Mouse (Mus musculus): Measurements from ENCODE around the gene Fam25c. TPM values are rescaled to one million over a fixed set of nuclear protein-coding genes. Genes with fewer than 3 reads are reported as not detected.
"Not testable (repeated sequence)": the region's sequence is repeated elsewhere in the genome, so short reads cannot be mapped to it uniquely, and the experiment has no call there.

Fam25c gene
- polyA plus RNA-seq, 1 experiment from 2014 or later, result not detected

- no peak overlapping the region for H3K4me2 ChIP-seq
- H3K27ac ChIP-seq, result no peak overlapping the region
- H3K9ac ChIP-seq, result no peak overlapping the region
- no peaks in the 10 kb centered on the region for H3K9me3 ChIP-seq (replicated peaks)
- no peak overlapping the region for H3K4me3 ChIP-seq
- peaks cover 2% of the 10 kb centered on the region for H3K4me1 ChIP-seq
- no peaks in the 10 kb centered on the region for H3K27me3 ChIP-seq (replicated peaks)
- no peak for ATAC-seq
- H3K36me3 ChIP-seq, result peaks cover 31% of the 10 kb centered on the region
Observed at GRCm38 (mm10) chr14:34318113-34318512, 37.1 kb downstream of the Fam25c start.

- Histone ChIP-seq H3K4me2 (no peak overlapping the region), H3K27ac (no peak overlapping the region), H3K27me3 (replicated peaks) (no peaks in the 10 kb centered on the region), H3K4me1 (peaks cover 9% of the 10 kb centered on the region), H3K36me3 (peaks cover 27% of the 10 kb centered on the region), H3K9ac (no peak overlapping the region), H3K9me3 (replicated peaks) (no peaks in the 10 kb centered on the region), H3K4me3 (no peak overlapping the region)
- no peak for ATAC-seq
- WGBS (ENCODE audit: insufficient replicate concordance), result 77% methylated on average over 3 of the region's 3 CpGs
Observed at GRCm38 (mm10) chr14:34317431-34317830, 37.8 kb downstream of the Fam25c start.

- H3K27ac ChIP-seq, result no peak overlapping the region
- 79% methylated on average over 2 of the region's 2 CpGs for WGBS (ENCODE audit: insufficient replicate concordance)
- H3K27me3 ChIP-seq (replicated peaks), result no peaks in the 10 kb centered on the region
- H3K9me3 ChIP-seq (replicated peaks), result no peaks in the 10 kb centered on the region
- no peak for ATAC-seq
- peaks cover 23% of the 10 kb centered on the region for H3K36me3 ChIP-seq
- peaks cover 18% of the 10 kb centered on the region for H3K4me1 ChIP-seq
- H3K4me3 ChIP-seq, result no peak overlapping the region
- H3K9ac ChIP-seq, result no peak overlapping the region
- H3K4me2 ChIP-seq, result no peak overlapping the region
Observed at GRCm38 (mm10) chr14:34316346-34316745, 38.9 kb downstream of the Fam25c start.

DNA sequence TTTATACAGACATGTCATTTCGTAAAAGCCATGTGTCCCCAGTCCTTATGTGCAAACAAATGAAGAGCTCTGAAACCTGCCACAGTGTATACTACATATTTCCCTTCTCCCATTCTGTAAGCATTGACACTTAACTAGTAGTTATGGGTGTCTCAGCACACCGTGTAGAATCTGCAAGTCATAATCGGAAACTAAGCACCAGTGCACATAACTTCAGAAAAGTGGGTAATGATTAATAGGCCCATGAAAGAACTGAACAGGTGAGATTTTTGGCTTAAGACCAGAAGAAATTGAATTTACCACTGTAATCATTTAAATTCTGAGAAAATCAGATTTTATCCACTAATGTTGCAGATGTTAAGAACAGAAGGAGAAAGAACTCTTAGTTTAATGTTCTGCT, 40.4 kb downstream of the Fam25c start:
- peak overlapping the region; percentile 39 for H3K4me2 ChIP-seq

GRCm38 (mm10) chr14:34314383-34314782, 40.9 kb downstream of the Fam25c start:
- H3K27ac ChIP-seq; H3K36me3 ChIP-seq; ATAC-seq; H3K9me3 ChIP-seq (replicated peaks); H3K9ac ChIP-seq; H3K27me3 ChIP-seq (replicated peaks): not testable (repeated sequence)
- Histone ChIP-seq H3K4me1 (peaks cover 29% of the 10 kb centered on the region), H3K4me2 (peak overlapping the region; percentile 39), H3K4me3 (peak overlapping the region; percentile 91; the same call in 1 of the 2 replicates)
- 61% methylated on average over 8 of the region's 8 CpGs for WGBS (ENCODE audit: insufficient replicate concordance)

More for the DNA sequence above, 40.4 kb downstream of the Fam25c start:
- H3K27ac ChIP-seq, result no peak overlapping the region
- H3K9ac ChIP-seq, result no peak overlapping the region
- peak overlapping the region; percentile 91; the same call in 1 of the 2 replicates for H3K4me3 ChIP-seq
- H3K9me3 ChIP-seq (replicated peaks), result no peaks in the 10 kb centered on the region
- no peak for ATAC-seq
- H3K36me3 ChIP-seq, result peaks cover 12% of the 10 kb centered on the region
- no peaks in the 10 kb centered on the region for H3K27me3 ChIP-seq (replicated peaks)
- 69% methylated on average over 3 of the region's 3 CpGs for WGBS (ENCODE audit: insufficient replicate concordance)
- H3K4me1 ChIP-seq, result peaks cover 25% of the 10 kb centered on the region

GRCm38 (mm10) chr14:34313612-34314011, 41.6 kb downstream of the Fam25c start:
- ATAC-seq, result no peak
- H3K9ac ChIP-seq, result peak overlapping the region; percentile 39; the same call in 1 of the 2 replicates
- H3K4me2 ChIP-seq, result peak overlapping the region; percentile 39
- H3K9me3 ChIP-seq (replicated peaks), result no peaks in the 10 kb centered on the region
- H3K4me1 ChIP-seq, result peaks cover 32% of the 10 kb centered on the region
- H3K27ac ChIP-seq, result no peak overlapping the region
- peaks cover 6% of the 10 kb centered on the region; the same call in 1 of the 2 replicates for H3K36me3 ChIP-seq
- 53% methylated on average over 3 of the region's 3 CpGs for WGBS (ENCODE audit: insufficient replicate concordance)
- no peaks in the 10 kb centered on the region for H3K27me3 ChIP-seq (replicated peaks)
- peak overlapping the region; percentile 91 for H3K4me3 ChIP-seq

DNA sequence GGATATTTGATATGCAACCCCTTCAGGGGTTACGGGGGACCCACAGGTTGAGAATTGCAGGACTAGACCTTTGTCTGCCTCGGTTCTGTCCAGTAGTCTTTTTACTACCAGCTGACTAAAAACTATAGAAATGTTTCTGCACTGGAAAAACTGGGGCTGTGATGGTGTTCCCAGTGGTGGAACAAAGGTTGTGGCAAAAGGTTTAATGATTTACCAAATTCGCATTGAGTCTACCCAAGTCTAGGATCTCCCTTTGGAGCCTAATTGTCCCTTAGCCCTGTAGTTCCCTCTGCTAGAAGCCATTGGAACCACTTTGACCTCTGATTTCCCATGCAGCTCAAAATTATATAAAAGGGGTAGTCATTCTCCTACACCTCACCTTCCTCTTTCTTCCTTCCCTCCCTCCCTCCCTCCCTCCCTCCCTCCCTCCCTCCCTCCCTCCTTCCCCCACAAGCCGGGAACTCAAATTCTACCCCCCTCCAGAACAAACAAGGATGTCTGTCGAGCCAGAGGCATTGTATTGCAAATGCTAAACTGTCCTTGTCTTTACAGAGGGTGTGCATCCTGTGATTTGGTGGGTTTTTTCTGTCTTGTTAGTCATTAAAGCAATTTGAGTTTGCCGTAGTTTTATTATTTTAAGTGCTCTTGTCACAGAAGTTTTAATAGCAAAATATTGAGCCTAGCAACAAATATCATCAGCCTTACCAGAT, 42.7 kb downstream of the Fam25c start:
- H3K36me3 ChIP-seq, result peaks cover 6% of the 10 kb centered on the region; the same call in 1 of the 2 replicates
- H3K27me3 ChIP-seq (replicated peaks), result no peaks in the 10 kb centered on the region
- 28% methylated on average over 5 of the region's 6 CpGs for WGBS (ENCODE audit: insufficient replicate concordance)
- H3K4me3 ChIP-seq, result peak overlapping the region; percentile 91
- peaks cover 32% of the 10 kb centered on the region for H3K4me1 ChIP-seq
- peak overlapping the region; percentile 100 for H3K4me2 ChIP-seq
- 0 out of 2 replicates have a peak overlapping the region, but pooled peaks have one; percentile 12 for H3K27ac ChIP-seq
- H3K9ac ChIP-seq, result peak overlapping the region; percentile 91; the same call in 1 of the 2 replicates
- H3K9me3 ChIP-seq (replicated peaks), result no peaks in the 10 kb centered on the region
- no peak for ATAC-seq

- 2% methylated on average over 4 of the region's 4 CpGs for WGBS (ENCODE audit: insufficient replicate concordance)
- peaks cover 2% of the 10 kb centered on the region; the same call in 1 of the 2 replicates for H3K36me3 ChIP-seq
- H3K27me3 ChIP-seq (replicated peaks), result no peaks in the 10 kb centered on the region
- H3K9me3 ChIP-seq (replicated peaks), result no peaks in the 10 kb centered on the region
- peak overlapping the region; percentile 91 for H3K9ac ChIP-seq
- peak overlapping the region; percentile 91; the same call in 1 of the 2 replicates for H3K27ac ChIP-seq
- ATAC-seq, result no peak
- H3K4me2 ChIP-seq, result peak overlapping the region; percentile 100
- peaks cover 32% of the 10 kb centered on the region for H3K4me1 ChIP-seq
- H3K4me3 ChIP-seq, result peak overlapping the region; percentile 91
Observed at GRCm38 (mm10) chr14:34311691-34312090, 43.5 kb downstream of the Fam25c start.

DNA sequence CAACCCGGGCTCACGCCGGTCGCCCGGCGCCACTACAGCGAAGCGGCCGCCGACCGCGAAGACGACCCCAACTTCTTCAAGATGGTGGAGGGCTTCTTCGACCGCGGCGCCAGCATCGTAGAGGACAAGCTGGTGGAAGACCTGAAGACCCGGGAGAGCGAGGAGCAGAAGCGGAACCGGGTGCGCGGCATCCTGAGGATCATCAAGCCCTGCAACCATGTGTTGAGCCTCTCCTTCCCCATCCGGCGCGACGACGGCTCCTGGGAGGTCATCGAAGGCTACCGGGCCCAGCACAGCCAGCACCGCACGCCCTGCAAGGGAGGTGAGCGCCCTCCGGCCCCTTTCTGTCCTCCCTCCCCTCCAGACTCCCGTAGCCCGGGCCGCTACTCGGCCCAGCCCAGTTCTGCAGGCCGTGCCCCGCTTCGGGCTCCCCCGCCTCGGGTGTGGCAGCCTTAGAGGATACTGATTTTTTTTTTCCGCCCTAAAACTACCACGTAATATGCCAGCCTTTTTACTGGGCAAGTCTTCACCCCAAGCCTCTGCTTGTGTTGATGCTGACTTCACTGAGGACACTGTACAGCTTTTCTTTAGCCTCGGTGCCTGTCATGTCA, 44.1 kb downstream of the Fam25c start:
- Histone ChIP-seq H3K9me3 (replicated peaks) (no peaks in the 10 kb centered on the region), H3K9ac (peak overlapping the region; percentile 91), H3K4me1 (peaks cover 35% of the 10 kb centered on the region), H3K27me3 (replicated peaks) (no peaks in the 10 kb centered on the region), H3K36me3 (peaks cover 2% of the 10 kb centered on the region; the same call in 1 of the 2 replicates), H3K27ac (peak overlapping the region; percentile 91), H3K4me2 (peak overlapping the region; percentile 100), H3K4me3 (peak overlapping the region; percentile 91)
- under 1% methylated on average over 47 of the region's 47 CpGs for WGBS (ENCODE audit: insufficient replicate concordance)
- ATAC-seq, result peak; percentile 3; the same call in 1 of the 2 replicates

- Histone ChIP-seq H3K27me3 (replicated peaks) (no peaks in the 10 kb centered on the region), H3K36me3 (peaks cover 2% of the 10 kb centered on the region; the same call in 1 of the 2 replicates), H3K9me3 (replicated peaks) (no peaks in the 10 kb centered on the region), H3K27ac (peak within 1 kb of the TSS; percentile 91), H3K4me3 (peak within 1 kb of the TSS; percentile 91), H3K4me2 (peak within 1 kb of the TSS; percentile 100), H3K4me1 (peaks cover 35% of the 10 kb centered on the region), H3K9ac (peak within 1 kb of the TSS; percentile 91)
- WGBS (ENCODE audit: insufficient replicate concordance), result under 1% methylated on average over 91 of the region's 100 CpGs
- peak; percentile 94 for ATAC-seq
Observed at GRCm38 (mm10) chr14:34310234-34310965, 44.8 kb downstream of the Fam25c start, which contains the start of the genes Shld2 and Glud1. Shld2 (minus strand) TSS chr14:34310493. Glud1 (plus strand) TSS chr14:34310727.

GRCm38 (mm10) chr14:34309907-34310233, 45.4 kb downstream of the Fam25c start:
- Histone ChIP-seq H3K4me2 (peak overlapping the region; percentile 100), H3K4me3 (peak overlapping the region; percentile 91), H3K27me3 (replicated peaks) (no peaks in the 10 kb centered on the region), H3K27ac (peak overlapping the region; percentile 91), H3K9ac (peak overlapping the region; percentile 91), H3K4me1 (peaks cover 35% of the 10 kb centered on the region), H3K9me3 (replicated peaks) (no peaks in the 10 kb centered on the region), H3K36me3 (peaks cover 2% of the 10 kb centered on the region; the same call in 1 of the 2 replicates)
- 5% methylated on average over 5 of the region's 5 CpGs for WGBS (ENCODE audit: insufficient replicate concordance)
- ATAC-seq, result no peak

All from liver, embryonic 12.5 days (tissue).